8 mouse cellular contexts compared by ENCODE assay signal in the genomic region with DNA sequence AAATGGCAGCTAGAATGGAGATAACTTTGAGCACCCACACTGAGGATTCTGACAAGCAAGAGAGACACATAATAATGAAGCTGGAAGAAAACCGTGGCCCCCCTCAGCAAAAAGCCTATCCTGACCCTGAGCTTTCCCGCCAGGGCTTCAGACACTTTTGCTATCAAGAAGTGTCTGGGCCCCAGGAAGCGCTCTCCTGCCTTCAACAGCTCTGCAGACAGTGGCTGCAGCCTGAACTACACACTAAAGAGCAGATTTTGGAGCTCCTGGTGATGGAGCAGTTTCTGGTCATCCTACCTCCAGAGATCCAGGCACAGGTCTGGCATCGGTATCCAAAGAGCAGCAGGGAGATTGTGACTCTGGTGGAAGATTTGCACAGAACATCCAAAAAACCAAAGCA. TPM values are rescaled to one million over a fixed set of nuclear protein-coding genes. Genes with fewer than 3 reads are reported as not detected.
DNase-seq lines count a peak whose midpoint lies in the region; ATAC-seq and TF ChIP-seq lines count a peak whose summit lies in the region.

No protein-coding gene starts in this region.

- no peaks in the 10 kb centered on the region for H3K36me3 ChIP-seq in heart, postnatal 0 days (replicated peaks; ENCODE audit: control insufficient read depth, insufficient read depth, low read length)
- no peaks in the 10 kb centered on the region for H3K36me3 ChIP-seq in forebrain, embryonic 16.5 days (ENCODE audit: control insufficient read depth, insufficient read depth)
- no peaks in the 10 kb centered on the region for H3K36me3 ChIP-seq in macrophage (ENCODE audit: inconsistent target)

- no peak for TF ChIP-seq EP300 in heart, postnatal 0 days (IDR thresholded peaks at IDR 0.05; ENCODE audit: low read depth)

- ATAC-seq in heart, postnatal 0 days (ENCODE audit: insufficient read depth, low read depth) = no peak
- ATAC-seq in forebrain, embryonic 16.5 days = no peak

- peak overlapping the region; percentile 58; the same call in 1 of the 2 replicates for H3K4me3 ChIP-seq in heart, postnatal 0 days (ENCODE audit: low read depth, low read length)
- H3K4me3 ChIP-seq in forebrain, embryonic 16.5 days (replicated peaks; ENCODE audit: low read length) = peak overlapping the region; percentile 77
- H3K4me3 ChIP-seq in macrophage (ENCODE audit: inconsistent target) = peak overlapping the region; percentile 59; the same call in 1 of the 2 replicates

- H3K79me2 ChIP-seq in macrophage (ENCODE audit: inconsistent target) = no peaks in the 10 kb centered on the region

- TF ChIP-seq CTCF in heart, postnatal 0 days (IDR thresholded peaks at IDR 0.05; ENCODE audit: low read depth) = no peak

- peak overlapping the region; percentile 59 for H3K4me2 ChIP-seq in heart, postnatal 0 days (ENCODE audit: low read depth, low read length)
- H3K4me2 ChIP-seq in forebrain, embryonic 16.5 days (ENCODE audit: low read length) = peak overlapping the region; percentile 79

- H3K27ac ChIP-seq in heart, postnatal 0 days (ENCODE audit: low read depth) = no peak overlapping the region
- no peak overlapping the region for H3K27ac ChIP-seq in forebrain, embryonic 16.5 days (ENCODE audit: low read length)
- H3K27ac ChIP-seq in macrophage = no peak overlapping the region

- 51% methylated on average over 4 of the region's 4 CpGs for WGBS in heart, postnatal 0 days
- 74% methylated on average over 4 of the region's 4 CpGs for WGBS in forebrain, embryonic 16.5 days
- WGBS in macrophage (ENCODE audit: missing documents) = 93% methylated on average over 4 of the region's 4 CpGs

- H3K27me3 ChIP-seq in heart, postnatal 0 days (ENCODE audit: control insufficient read depth, insufficient read depth, low read length) = no peaks in the 10 kb centered on the region
- H3K27me3 ChIP-seq in forebrain, embryonic 16.5 days (replicated peaks; ENCODE audit: control insufficient read depth, insufficient read depth, low read length) = no peaks in the 10 kb centered on the region

- DNase-seq in heart, postnatal 0 days (ENCODE audit: low spot score) = no peak
- no peak for DNase-seq in heart, adult 9 months (ENCODE audit: low spot score in 2 of 2)
- peak; percentile 36 for DNase-seq in MN1 (ENCODE audit: low spot score)
- DNase-seq in right cerebral cortex, adult 2 months (ENCODE audit: low spot score in 2 of 2) = no peak
- DNase-seq in spleen, postnatal 36 days (ENCODE audit: low spot score in 2 of 2) = no peak
- no peak for DNase-seq in thymus, adult 18-20 months

- H3K4me1 ChIP-seq in heart, postnatal 0 days (ENCODE audit: control insufficient read depth, insufficient read depth) = peaks cover 7% of the 10 kb centered on the region; the same call in 1 of the 2 replicates
- peaks cover 14% of the 10 kb centered on the region for H3K4me1 ChIP-seq in forebrain, embryonic 16.5 days (replicated peaks; ENCODE audit: control insufficient read depth, insufficient read depth, low read length)

- H3K9me3 ChIP-seq in heart, postnatal 0 days (replicated peaks; ENCODE audit: control insufficient read depth, low read length) = no peaks in the 10 kb centered on the region
- no peaks in the 10 kb centered on the region for H3K9me3 ChIP-seq in forebrain, embryonic 16.5 days (ENCODE audit: control insufficient read depth, low read length)

- H3K9ac ChIP-seq in heart, postnatal 0 days (replicated peaks; ENCODE audit: low read depth, low read length) = peak overlapping the region; percentile 49; the same call in 1 of the 2 replicates
- H3K9ac ChIP-seq in forebrain, embryonic 16.5 days (replicated peaks; ENCODE audit: low read depth, low read length) = peak overlapping the region; percentile 86; the same call in 1 of the 2 replicates

RNA-seq across cellular contexts. Expression of gene Zfp174, which starts 0.8 kb away (rescaled TPM):
- total RNA-seq in heart, postnatal 0 days (2014; rRNA removed; ENCODE audit: low replicate concordance) = 0.69 and 0.93 TPM in 2 replicates
- polyA plus RNA-seq in heart, postnatal 0 days (2015; fragmentation: Nextera tagmentation; extraction: Ambion mirVana) = 0.71 and 0.72 TPM in 2 replicates
- 3.0 and 3.1 TPM in 2 replicates for polyA plus RNA-seq in forebrain, embryonic 16.5 days (2015; fragmentation: Nextera tagmentation; extraction: Ambion mirVana)
- 1 to 10 TPM in 20 of 26 experiments, under 1 TPM in 6; 0.69 to 7.5 (median 2.0) TPM for total RNA-seq in macrophage (2018; cell fraction: chromatin; rRNA removed)
- total RNA-seq in macrophage (2018; cell fraction: cytosol; rRNA removed) = 1 to 10 TPM in 4 of 26 experiments, under 1 TPM in 22; 0.14 to 1.2 (median 0.76) TPM
- total RNA-seq in macrophage (2018; cell fraction: nucleus; rRNA removed) = 1 to 10 TPM in 19 of 26 experiments, under 1 TPM in 7; 0.48 to 7.1 (median 1.8) TPM
- 0.63 to 0.84 TPM (median 0.82 TPM) in 3 replicates for polyA plus RNA-seq in macrophage (2018)

RNA-seq across cellular contexts. Expression of gene Olfr15, which starts 17.2 kb away (rescaled TPM):
- total RNA-seq in heart, postnatal 0 days (2014; rRNA removed; ENCODE audit: low replicate concordance) = not detected in 2 replicates
- not detected in 2 replicates for polyA plus RNA-seq in heart, postnatal 0 days (2015; fragmentation: Nextera tagmentation; extraction: Ambion mirVana)
- polyA plus RNA-seq in forebrain, embryonic 16.5 days (2015; fragmentation: Nextera tagmentation; extraction: Ambion mirVana) = 0.17 TPM in 1 of 2 replicates, not detected in the other
- not detected for total RNA-seq in macrophage (2018; cell fraction: chromatin; rRNA removed)
- not detected for total RNA-seq in macrophage (2018; cell fraction: cytosol; rRNA removed)
- total RNA-seq in macrophage (2018; cell fraction: nucleus; rRNA removed) = not detected
- not detected in 3 replicates for polyA plus RNA-seq in macrophage (2018)

RNA-seq across cellular contexts. Expression of gene Naa60, which starts 24.3 kb away (rescaled TPM):
- total RNA-seq in heart, postnatal 0 days (2014; rRNA removed; ENCODE audit: low replicate concordance) = 23.6 and 24.2 TPM in 2 replicates
- polyA plus RNA-seq in heart, postnatal 0 days (2015; fragmentation: Nextera tagmentation; extraction: Ambion mirVana) = 32.2 and 33.0 TPM in 2 replicates
- polyA plus RNA-seq in forebrain, embryonic 16.5 days (2015; fragmentation: Nextera tagmentation; extraction: Ambion mirVana) = 87.6 and 89.4 TPM in 2 replicates
- total RNA-seq in macrophage (2018; cell fraction: chromatin; rRNA removed) = 100 to 1,000 TPM in 3 of 26 experiments, 10 to 100 TPM in 23; 15.2 to 104 (median 48.8) TPM
- total RNA-seq in macrophage (2018; cell fraction: cytosol; rRNA removed) = 10 to 100 TPM; 49.5 to 86.1 (median 69.7) TPM
- 100 to 1,000 TPM in 7 of 26 experiments, 10 to 100 TPM in 19; 26.6 to 156 (median 58.8) TPM for total RNA-seq in macrophage (2018; cell fraction: nucleus; rRNA removed)
- 62.3 to 107 TPM (median 75.6 TPM) in 3 replicates for polyA plus RNA-seq in macrophage (2018)

RNA-seq across cellular contexts. Expression of gene Zfp597, which starts 36.5 kb away (rescaled TPM):
- total RNA-seq in heart, postnatal 0 days (2014; rRNA removed; ENCODE audit: low replicate concordance) = 7.4 and 9.2 TPM in 2 replicates
- polyA plus RNA-seq in heart, postnatal 0 days (2015; fragmentation: Nextera tagmentation; extraction: Ambion mirVana) = 3.3 and 4.3 TPM in 2 replicates
- 14.0 and 17.5 TPM in 2 replicates for polyA plus RNA-seq in forebrain, embryonic 16.5 days (2015; fragmentation: Nextera tagmentation; extraction: Ambion mirVana)
- total RNA-seq in macrophage (2018; cell fraction: chromatin; rRNA removed) = 10 to 100 TPM in 15 of 26 experiments, 1 to 10 TPM in 11; 6.1 to 25.0 (median 10.5) TPM
- total RNA-seq in macrophage (2018; cell fraction: cytosol; rRNA removed) = 10 to 100 TPM in 11 of 26 experiments, 1 to 10 TPM in 15; 4.8 to 12.7 (median 9.6) TPM
- total RNA-seq in macrophage (2018; cell fraction: nucleus; rRNA removed) = 10 to 100 TPM in 22 of 26 experiments, 1 to 10 TPM in 4; 7.4 to 32.0 (median 14.0) TPM
- polyA plus RNA-seq in macrophage (2018) = 4.2 to 8.0 TPM (median 6.2 TPM) in 3 replicates

RNA-seq across cellular contexts. Expression of gene Gm20695, which starts 36.6 kb away (rescaled TPM):
- not detected in 2 replicates for total RNA-seq in heart, postnatal 0 days (2014; rRNA removed; ENCODE audit: low replicate concordance)
- 0.93 and 1.2 TPM in 2 replicates for polyA plus RNA-seq in heart, postnatal 0 days (2015; fragmentation: Nextera tagmentation; extraction: Ambion mirVana)
- 2.1 and 3.3 TPM in 2 replicates for polyA plus RNA-seq in forebrain, embryonic 16.5 days (2015; fragmentation: Nextera tagmentation; extraction: Ambion mirVana)
- 1 to 10 TPM in 13 of 26 experiments, not detected in 13; 1.4 to 3.6 (median 2.2) TPM for total RNA-seq in macrophage (2018; cell fraction: chromatin; rRNA removed)
- total RNA-seq in macrophage (2018; cell fraction: cytosol; rRNA removed) = under 1 TPM in 19 of 26 experiments, not detected in 7; 0.15 to 0.96 (median 0.44) TPM
- 1 to 10 TPM in 8 of 26 experiments, under 1 TPM in 2, not detected in 16; 0.91 to 2.8 (median 1.4) TPM for total RNA-seq in macrophage (2018; cell fraction: nucleus; rRNA removed)
- polyA plus RNA-seq in macrophage (2018) = 1.2 TPM in 1 of 3 replicates, not detected in the others
